Mouse (Mus musculus): Measurements from ENCODE around the gene Iqcg. TPM values are rescaled to one million over a fixed set of nuclear protein-coding genes. Genes with fewer than 3 reads are reported as not detected.

Iqcg gene
- total RNA-seq (2023) = not detected

DNA sequence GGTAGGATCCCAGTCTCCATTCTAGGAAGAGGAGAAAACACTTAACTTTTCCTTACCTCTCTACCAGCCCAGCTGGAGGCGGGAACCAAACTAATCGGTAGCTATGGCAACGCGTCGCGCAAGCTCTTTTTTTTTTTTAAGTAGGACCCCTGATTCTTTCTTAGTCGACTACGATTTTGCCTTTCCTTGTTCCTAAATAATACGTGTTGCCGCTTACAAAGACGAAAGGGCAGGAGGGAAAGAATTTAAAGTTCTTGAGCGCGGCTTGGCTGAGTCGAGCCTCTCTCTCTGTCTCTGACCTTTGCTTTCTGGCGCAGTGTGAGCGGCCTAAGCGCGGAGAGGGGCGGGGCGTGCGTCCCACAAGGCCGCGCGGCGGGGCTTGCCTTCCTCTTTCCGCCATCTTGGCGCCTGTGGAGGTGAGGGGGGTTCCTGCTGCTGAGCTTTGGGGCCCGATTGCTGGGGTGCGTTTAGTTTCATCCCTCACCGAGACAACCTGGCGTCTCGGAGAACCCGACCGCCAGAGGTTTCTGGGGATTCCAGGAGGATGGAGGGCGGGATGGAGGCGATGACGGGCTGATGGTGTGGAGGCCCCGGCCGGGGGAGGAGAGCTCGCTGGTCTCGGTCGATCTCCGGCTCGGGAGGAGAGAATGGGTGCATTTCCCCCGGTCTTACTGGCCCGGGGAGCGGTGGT lies at the start of gene Iqcg, which contains the start of gene Rpl35a:
Gene Iqcg (minus strand): TSS at position 124 of the 691 bp plus-strand sequence.
Gene Rpl35a (plus strand): TSS at position 359 of the 691 bp plus-strand sequence.

DNA sequence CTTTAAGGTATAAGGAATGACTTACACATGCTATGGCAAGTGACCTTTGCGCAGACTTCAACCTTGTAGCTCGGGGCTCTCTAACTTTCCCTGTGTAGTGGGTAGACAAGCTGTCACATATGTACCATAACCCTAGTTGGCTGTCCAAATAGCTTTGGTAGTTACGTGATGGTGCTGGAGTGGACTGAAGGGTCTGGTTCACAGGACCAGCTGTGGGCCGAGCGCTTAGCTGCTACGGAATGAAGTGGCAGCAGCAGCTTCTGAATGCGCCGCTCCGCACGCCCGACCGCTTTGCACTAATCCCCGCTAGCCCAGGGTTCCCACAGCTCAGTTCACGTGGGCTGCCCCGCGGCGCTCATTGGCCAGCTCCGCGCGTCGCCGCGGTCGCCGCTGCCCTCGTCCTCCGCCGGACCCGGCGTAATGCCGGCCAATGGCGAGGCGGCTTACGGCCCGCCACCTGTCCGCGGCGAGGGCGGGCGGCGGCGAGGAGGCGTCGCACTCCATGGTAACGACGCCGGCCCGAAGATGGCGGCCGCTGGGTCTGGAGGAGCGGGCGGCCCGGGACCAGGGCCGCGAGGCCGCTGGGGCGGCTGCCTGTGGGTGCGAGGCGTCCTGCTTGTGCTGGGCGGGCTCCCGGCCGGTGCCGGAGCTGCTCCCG lies 6.1 kb upstream of the Iqcg start, which contains the start of gene Lmln:
Gene Lmln (plus strand): TSS at position 498 of the 658 bp plus-strand sequence.

Other genes starting within 250 kb of the Iqcg start
- gene Smbd1, start 245.7 kb downstream of the Iqcg start, total RNA-seq (2023) = not detected
- 10 to 100 TPM; 63.9 to 94.7 TPM for gene Fyttd1, start 178.7 kb downstream of the Iqcg start, total RNA-seq (2023)
- gene Rubcn, start 178.5 kb downstream of the Iqcg start, total RNA-seq (2023) = 100 to 1,000 TPM; 186 to 201 TPM
- 10 to 100 TPM; 72.1 to 78.9 TPM for gene Lrch3, start 142.1 kb downstream of the Iqcg start, total RNA-seq (2023)
- gene Rpl35a, start 235 bp upstream of the Iqcg start, total RNA-seq (2023) = 1,000 to 10,000 TPM in 1 of 2 experiments, 100 to 1,000 TPM in 1; 983 to 1,091 TPM
- 1 to 10 TPM; 1.8 to 3.1 TPM for gene Lmln, start 6.3 kb upstream of the Iqcg start, total RNA-seq (2023)
- 10 to 100 TPM; 24.8 to 26.9 TPM for gene Osbpl11, start 128.9 kb upstream of the Iqcg start, total RNA-seq (2023)
- gene Snx4, start 195.2 kb upstream of the Iqcg start, total RNA-seq (2023) = 10 to 100 TPM; 41.7 to 48.4 TPM

All from B cell, adult 67 days (primary cell).